Mouse (Mus musculus) CH12.LX (cell line): ENCODE results near the gene Sept9. TPM values are rescaled to one million over a fixed set of nuclear protein-coding genes. Genes with fewer than 3 reads are reported as not detected.

Source experiments
- DNase-seq: peaks from one replicate; pipeline ENCODE4 v3.0.0-alpha.2; 2013; ENCODE audit errors: extremely low read depth
- H3K27ac ChIP-seq: 2 replicates; pipeline ENCODE4 v1.5.1; 2012; ENCODE audit warnings: low read depth, mild to moderate bottlenecking, control low read depth, moderate library complexity; ENCODE audit not compliant: insufficient read depth
- H3K27me3 ChIP-seq: replicated peaks from 2 replicates; pipeline ENCODE3; 2012; ENCODE audit warnings: inconsistent platforms
- H3K36me3 ChIP-seq, 2 experiments: replicated peaks in 1 of 2; 2 replicates each; pipeline versions ENCODE3 to v1.6.1; 2012; ENCODE audit warnings: inconsistent platforms in 1 of 2, low read length in 1 of 2, mild to moderate bottlenecking in 1 of 2, mixed read lengths in 1 of 2, moderate library complexity in 1 of 2; ENCODE audit not compliant: control insufficient read depth in 1 of 2, insufficient read depth in 1 of 2
- H3K4me1 ChIP-seq, 2 experiments: 2 replicates each; pipeline ENCODE4 v1.6.1; 2012; ENCODE audit warnings: inconsistent platforms in 1 of 2, moderate library complexity in 1 of 2; ENCODE audit not compliant: insufficient read depth in 2 of 2, control insufficient read depth in 1 of 2
- H3K4me2 ChIP-seq: 2 replicates; pipeline ENCODE4 v1.6.1; 2012; ENCODE audit warnings: low read depth, mild to moderate bottlenecking, control low read depth; ENCODE audit not compliant: poor library complexity, insufficient read depth, severe bottlenecking
- H3K4me3 ChIP-seq, 3 experiments: fragments of 150-350 bp in 1 of 3; sonication (generic) in 1 of 3; replicated peaks in 1 of 3; 2 replicates each; pipeline versions ENCODE3 to v1.5.1; 2011 to 2012; ENCODE audit warnings: low read depth in 2 of 3, low read length in 2 of 3, mild to moderate bottlenecking in 2 of 3, moderate library complexity in 2 of 3, control low read depth in 1 of 3, improper control_type of control experiment in 1 of 3, inconsistent platforms in 1 of 3, mixed read lengths in 1 of 3; ENCODE audit not compliant: poor library complexity in 1 of 3
- H3K79me2 ChIP-seq: replicated peaks from 2 replicates; pipeline ENCODE4 v1.6.1; 2012; ENCODE audit warnings: mild to moderate bottlenecking, moderate library complexity; ENCODE audit not compliant: control insufficient read depth, poor library complexity, insufficient read depth, severe bottlenecking; ENCODE audit errors: extremely low read depth
- H3K9ac ChIP-seq: 2 replicates; pipeline ENCODE4 v1.6.1; 2012; ENCODE audit warnings: low read depth, mild to moderate bottlenecking, control low read depth, moderate library complexity; ENCODE audit not compliant: insufficient read depth
- H3K9me3 ChIP-seq: replicated peaks from 2 replicates; pipeline ENCODE3; 2012; ENCODE audit warnings: low read length, inconsistent platforms, mixed read lengths
- ELF1 ChIP-seq: IDR thresholded peaks from 2 replicates; pipeline ENCODE4 v1.6.1; 2014; ENCODE audit warnings: low read depth, mild to moderate bottlenecking, inconsistent platforms, low read length, improper control_type of control experiment
- EP300 ChIP-seq: IDR thresholded peaks from 2 replicates; pipeline ENCODE4 v1.6.1; 2011; ENCODE audit warnings: low read length, improper control_type of control experiment
- GABPA ChIP-seq: IDR thresholded peaks from 2 replicates; pipeline ENCODE4 v1.6.1; 2012; ENCODE audit warnings: low read depth, low read length, improper control_type of control experiment, inconsistent platforms; ENCODE audit not compliant: insufficient replicate concordance
- HCFC1 ChIP-seq: IDR thresholded peaks from 2 replicates; pipeline ENCODE4 v1.6.1; 2012; ENCODE audit warnings: low read depth, mild to moderate bottlenecking, inconsistent platforms, low read length, improper control_type of control experiment
- JUND ChIP-seq: conservative IDR thresholded peaks from 2 replicates; pipeline ENCODE4 v1.6.1; 2011; ENCODE audit warnings: low read depth, low read length, improper control_type of control experiment
- KAT2A ChIP-seq: IDR thresholded peaks from 2 replicates; pipeline ENCODE4 v1.6.1; 2012; ENCODE audit warnings: low read length, improper control_type of control experiment, inconsistent platforms; ENCODE audit not compliant: insufficient replicate concordance
- MXI1 ChIP-seq: IDR thresholded peaks from 2 replicates; pipeline ENCODE4 v1.6.1; 2011; ENCODE audit warnings: mild to moderate bottlenecking, low read depth, low read length, improper control_type of control experiment
- MYC ChIP-seq: IDR thresholded peaks from 2 replicates; pipeline ENCODE4 v1.6.1; 2011; ENCODE audit warnings: low read depth, mild to moderate bottlenecking, improper control_type of control experiment, low read length
- NELFE ChIP-seq: IDR thresholded peaks from 2 replicates; pipeline ENCODE4 v1.6.1; 2011; ENCODE audit warnings: low read depth, low read length, improper control_type of control experiment
- NRF1 ChIP-seq: IDR thresholded peaks from 2 replicates; pipeline ENCODE4 v1.6.1; 2014; ENCODE audit warnings: low read depth, mild to moderate bottlenecking, inconsistent platforms, low read length, improper control_type of control experiment, moderate library complexity
- POLR2AphosphoS2 ChIP-seq: IDR thresholded peaks from 2 replicates; pipeline ENCODE4 v1.6.1; 2011; ENCODE audit warnings: low read depth, low read length, improper control_type of control experiment
- SIN3A ChIP-seq: IDR thresholded peaks from 2 replicates; pipeline ENCODE4 v1.6.1; 2012; ENCODE audit warnings: low read length, improper control_type of control experiment, inconsistent platforms
- TCF12 ChIP-seq: IDR thresholded peaks from 2 replicates; pipeline ENCODE4 v1.6.1; 2014; ENCODE audit warnings: low read depth, mild to moderate bottlenecking, inconsistent platforms, low read length, improper control_type of control experiment
- UBTF ChIP-seq: IDR thresholded peaks from 2 replicates; pipeline ENCODE4 v1.6.1; 2012; ENCODE audit warnings: low read depth, mild to moderate bottlenecking, inconsistent platforms, low read length, improper control_type of control experiment, moderate library complexity
- USF1 ChIP-seq: IDR thresholded peaks from 2 replicates; pipeline ENCODE4 v1.6.1; 2014; ENCODE audit warnings: low read depth, mild to moderate bottlenecking, inconsistent platforms, low read length, improper control_type of control experiment
- USF2 ChIP-seq: conservative IDR thresholded peaks from 2 replicates; pipeline ENCODE4 v1.6.1; 2011; ENCODE audit warnings: low read depth, low read length, improper control_type of control experiment
- ZNF384 ChIP-seq: IDR thresholded peaks from 2 replicates; pipeline ENCODE4 v1.6.1; 2012; ENCODE audit warnings: low read depth, low read length, improper control_type of control experiment, inconsistent platforms
- dilution Hi-C: fragments of 300-500 bp; cut with MboI; formaldehyde crosslinking; loops from 2 replicates; pipeline ENCODE4 v1.14.3; 2020; ENCODE audit warnings: low sequenced_read_pairs; ENCODE audit not compliant: extremely low pct_unique_long_range_greater_than_20kb, extremely low pct_ligation_motif_present
- in situ Hi-C: fragments of 300-500 bp; cut with MboI; formaldehyde crosslinking; loops from 3 replicates; pipeline ENCODE4 v1.14.3; 2019; ENCODE audit warnings: low sequenced_read_pairs, low pct_ligation_motif_present, low pct_unique_long_range_greater_than_20kb, mixed read lengths
- polyA plus RNA-seq: library from polyadenylated mRNA; unstranded; fragments of >175 nt; gene quantifications from 2 replicates; pipeline ENCODE4 v1.2.1, GENCODE M21; 2012; ENCODE audit warnings: low read depth; ENCODE audit not compliant: insufficient read length
- total RNA-seq, 2 experiments: library from RNA; depleted of rRNA; stranded (reverse); fragments of 300-350 nt in 1 of 2; fragments of >200 nt in 1 of 2; gene quantifications; 2 replicates each; pipeline ENCODE4 v1.2.3; 2012 to 2014

Gene Sept9
- total and polyA plus RNA-seq, 3 experiments = 47.6 to 128 (median 110) TPM

DNA sequence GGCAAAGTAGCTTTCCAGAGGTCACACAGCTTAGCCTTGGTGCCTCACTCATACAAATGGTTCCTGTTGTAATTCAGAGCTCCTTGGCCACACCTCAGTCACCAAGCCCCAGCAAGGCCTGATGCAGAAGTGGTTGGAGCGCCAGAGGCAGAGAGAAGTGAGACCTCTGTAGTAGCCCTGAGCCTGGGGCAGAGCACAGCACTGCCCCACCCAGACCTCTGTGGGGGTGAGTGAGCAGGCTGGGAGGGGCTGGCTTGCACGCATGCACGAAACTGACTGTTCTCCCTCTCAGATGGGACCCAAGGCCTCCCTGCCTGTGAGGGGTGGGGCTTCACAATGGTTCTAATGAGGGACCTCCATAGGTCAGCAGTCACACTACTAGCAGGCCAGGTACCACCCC, 121.0 kb downstream of the Sept9 start (continued):
- TF ChIP-seq JUND (no peak), ELF1 (no peak), UBTF (peak; percentile 18; the same call in 1 of the 2 replicates), USF2 (no peak), POLR2AphosphoS2 (no peak), HCFC1 (no peak)

DNA sequence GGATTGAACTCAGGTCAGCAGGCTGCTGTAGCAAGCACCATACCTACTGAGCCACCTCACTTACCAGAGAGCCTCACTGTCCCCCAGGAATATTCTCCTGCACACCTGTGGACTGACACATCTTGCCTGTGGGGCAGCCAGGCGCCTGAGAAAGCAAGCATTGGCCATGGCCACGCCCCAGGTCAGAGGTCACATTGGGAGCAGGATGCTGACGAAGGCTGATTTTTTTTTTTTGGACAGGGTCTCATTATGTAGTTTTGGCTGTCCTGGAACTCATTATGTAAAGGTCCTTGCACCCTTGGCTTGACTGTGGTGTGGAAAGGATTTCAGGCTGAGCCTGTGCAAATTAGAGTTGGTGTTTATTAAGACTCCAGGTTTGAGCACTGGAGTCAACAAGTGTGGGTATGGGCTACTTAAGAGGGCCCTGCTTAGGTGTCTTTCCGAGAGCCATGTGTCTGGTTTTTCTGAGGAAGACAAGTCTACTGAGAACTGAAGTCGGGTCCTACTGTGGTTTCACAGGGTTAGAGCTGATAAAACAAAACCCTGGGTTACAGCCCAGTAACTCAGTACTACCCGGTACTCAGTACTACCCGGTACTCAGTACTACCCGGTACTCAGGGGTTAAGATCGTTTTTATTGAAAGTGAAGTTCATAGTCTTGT, 122.0 kb downstream of the Sept9 start:
- no peaks in the 10 kb centered on the region for H3K27me3 ChIP-seq
- H3K4me3 ChIP-seq = no peak overlapping the region
- H3K79me2 ChIP-seq = peaks cover 32% of the 10 kb centered on the region
- H3K4me2 ChIP-seq = no peak overlapping the region
- H3K27ac ChIP-seq = peak overlapping the region; percentile 54
- dilution Hi-C loops = no loop called here
- H3K9ac ChIP-seq = no peak overlapping the region
- in situ Hi-C loops = no loop called here
- DNase-seq = no peak
- TF ChIP-seq MXI1 (no peak), HCFC1 (no peak), SIN3A (no peak), ZNF384 (peak; percentile 29; the same call in 1 of the 2 replicates), KAT2A (no peak), EP300 (0 out of 2 replicates have a peak, but pooled peaks have one; percentile 3), MYC (no peak), TCF12 (no peak), USF1 (no peak), NELFE (no peak)
- peaks cover 0 to 7% of the 10 kb centered on the region in 2 experiments for H3K36me3 ChIP-seq
- H3K9me3 ChIP-seq = no peaks in the 10 kb centered on the region
- peaks cover 71 to 92% of the 10 kb centered on the region in 2 experiments for H3K4me1 ChIP-seq

DNA sequence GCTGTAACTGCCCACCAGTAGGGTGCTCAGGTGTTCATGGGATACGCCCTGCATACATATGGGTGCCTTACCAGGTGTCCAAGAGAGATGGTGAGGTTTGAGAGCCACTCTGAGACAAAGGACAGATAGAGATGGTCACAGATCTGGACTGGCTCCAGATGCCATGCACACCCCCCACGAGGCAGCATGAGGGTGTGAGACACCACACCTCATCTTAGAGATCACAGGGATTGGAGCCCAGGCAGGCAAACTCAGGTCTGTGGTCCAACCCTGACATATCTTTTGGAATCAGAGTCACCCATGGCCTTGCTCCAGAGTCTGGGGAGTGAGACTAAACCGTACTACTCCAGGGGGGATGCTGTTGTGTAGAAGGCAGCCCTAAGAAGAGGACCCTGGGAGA, 122.8 kb downstream of the Sept9 start:
- H3K4me3 ChIP-seq = no peak overlapping the region
- H3K9me3 ChIP-seq = no peaks in the 10 kb centered on the region
- no peaks in the 10 kb centered on the region for H3K27me3 ChIP-seq
- peak overlapping the region; percentile 47 for H3K27ac ChIP-seq
- in situ Hi-C loops (no loop called here), dilution Hi-C loops (no loop called here)
- DNase-seq = no peak
- peaks cover 69 to 87% of the 10 kb centered on the region in 2 experiments for H3K4me1 ChIP-seq
- H3K36me3 ChIP-seq = peaks cover 0 to 2% of the 10 kb centered on the region in 2 experiments
- TF ChIP-seq UBTF (0 out of 2 replicates have a peak, but pooled peaks have one; percentile 62), NRF1 (no peak), ELF1 (no peak), GABPA (no peak)
- TF ChIP-seq, all 38 proteins: peak for 1
- Histone ChIP-seq H3K9ac (no peak overlapping the region), H3K4me2 (no peak overlapping the region), H3K79me2 (peaks cover 38% of the 10 kb centered on the region)
